Mouse (Mus musculus): ENCODE results near the gene Pdia4. TPM values are rescaled to one million over a fixed set of nuclear protein-coding genes. Genes with fewer than 3 reads are reported as not detected.
"Not testable (repeated sequence)": the region's sequence is repeated elsewhere in the genome, so short reads cannot be mapped to it uniquely, and the experiment has no call there.

The Pdia4 gene
- polyA plus RNA-seq (2015; fragmentation: Nextera tagmentation; extraction: Ambion mirVana): 282 and 324 TPM in 2 replicates

- ATAC-seq (ENCODE audit: low FRiP score, low read depth): peak; percentile 100
- Histone ChIP-seq H3K36me3 (peaks cover 12% of the 10 kb centered on the region), H3K4me2 (replicated peaks) (peak within 1 kb of the TSS; percentile 95), H3K4me3 (peak within 1 kb of the TSS; percentile 82), H3K9ac (peak within 1 kb of the TSS; percentile 93), H3K27me3 (no peaks in the 10 kb centered on the region), H3K4me1 (peaks cover 35% of the 10 kb centered on the region), H3K9me3 (no peaks in the 10 kb centered on the region), H3K27ac (peak within 1 kb of the TSS; percentile 94)
- under 1% methylated on average over 44 of the region's 44 CpGs for WGBS
Observed at GRCm38 (mm10) chr6:47813257-47813878, at the start of gene Pdia4. Gene Pdia4, minus strand, starts transcription at chr6:47813430.

GRCm38 (mm10) chr6:47857729-47858128, 44.5 kb upstream of the Pdia4 start:
- H3K9me3 ChIP-seq; H3K4me2 ChIP-seq (replicated peaks); H3K9ac ChIP-seq; ATAC-seq (ENCODE audit: low FRiP score, low read depth); H3K27ac ChIP-seq; H3K27me3 ChIP-seq; H3K4me3 ChIP-seq; H3K4me1 ChIP-seq: not testable (repeated sequence)
- WGBS: 89% methylated on average over 3 of the region's 3 CpGs
- peaks cover 51% of the 10 kb centered on the region for H3K36me3 ChIP-seq

- H3K36me3 ChIP-seq: peaks cover 47% of the 10 kb centered on the region
- H3K4me2 ChIP-seq (replicated peaks): no peak overlapping the region
- H3K27ac ChIP-seq: no peak overlapping the region
- no peaks in the 10 kb centered on the region for H3K9me3 ChIP-seq
- WGBS: 88% methylated on average over 6 of the region's 6 CpGs
- no peaks in the 10 kb centered on the region for H3K4me1 ChIP-seq
- no peak overlapping the region for H3K4me3 ChIP-seq
- ATAC-seq (ENCODE audit: low FRiP score, low read depth): no peak
- H3K27me3 ChIP-seq: no peaks in the 10 kb centered on the region
- no peak overlapping the region for H3K9ac ChIP-seq
Observed at GRCm38 (mm10) chr6:47857241-47857640, 44.0 kb upstream of the Pdia4 start.

GRCm38 (mm10) chr6:47845779-47846178, 32.5 kb upstream of the Pdia4 start:
- Histone ChIP-seq H3K9ac (no peak overlapping the region), H3K4me3 (no peak overlapping the region), H3K27ac (no peak overlapping the region), H3K27me3 (no peaks in the 10 kb centered on the region), H3K36me3 (peaks cover 20% of the 10 kb centered on the region), H3K4me2 (replicated peaks) (no peak overlapping the region), H3K4me1 (no peaks in the 10 kb centered on the region), H3K9me3 (no peaks in the 10 kb centered on the region)
- ATAC-seq (ENCODE audit: low FRiP score, low read depth): no peak

GRCm38 (mm10) chr6:47842337-47842736, 29.1 kb upstream of the Pdia4 start:
- 94% methylated on average over 1 of the region's 1 CpGs for WGBS
- Histone ChIP-seq H3K4me3 (no peak overlapping the region), H3K4me2 (replicated peaks) (no peak overlapping the region), H3K9me3 (no peaks in the 10 kb centered on the region), H3K9ac (no peak overlapping the region), H3K27ac (no peak overlapping the region), H3K36me3 (peaks cover 29% of the 10 kb centered on the region), H3K4me1 (0 out of 2 replicates have a peak, but pooled peaks cover 6% of the 10 kb centered on the region), H3K27me3 (no peaks in the 10 kb centered on the region)
- ATAC-seq (ENCODE audit: low FRiP score, low read depth): no peak

- WGBS: 91% methylated on average over 2 of the region's 2 CpGs
- no peak for ATAC-seq (ENCODE audit: low FRiP score, low read depth)
- Histone ChIP-seq H3K27ac (no peak overlapping the region), H3K36me3 (peaks cover 29% of the 10 kb centered on the region), H3K27me3 (no peaks in the 10 kb centered on the region), H3K4me3 (no peak overlapping the region), H3K9me3 (no peaks in the 10 kb centered on the region), H3K4me2 (replicated peaks) (no peak overlapping the region), H3K4me1 (0 out of 2 replicates have a peak, but pooled peaks cover 9% of the 10 kb centered on the region), H3K9ac (no peak overlapping the region)
Observed at GRCm38 (mm10) chr6:47841831-47842230, 28.6 kb upstream of the Pdia4 start.

GRCm38 (mm10) chr6:47841077-47841476, 27.8 kb upstream of the Pdia4 start:
- no peaks in the 10 kb centered on the region for H3K27me3 ChIP-seq
- 96% methylated on average over 1 of the region's 1 CpGs for WGBS
- peaks cover 29% of the 10 kb centered on the region for H3K36me3 ChIP-seq
- no peaks in the 10 kb centered on the region for H3K9me3 ChIP-seq
- ATAC-seq (ENCODE audit: low FRiP score, low read depth): no peak
- H3K9ac ChIP-seq: no peak overlapping the region
- no peak overlapping the region for H3K4me3 ChIP-seq
- no peak overlapping the region for H3K4me2 ChIP-seq (replicated peaks)
- H3K27ac ChIP-seq: no peak overlapping the region
- H3K4me1 ChIP-seq: 0 out of 2 replicates have a peak, but pooled peaks cover 11% of the 10 kb centered on the region

- Histone ChIP-seq H3K27ac (no peak overlapping the region), H3K9me3 (no peaks in the 10 kb centered on the region), H3K36me3 (peaks cover 15% of the 10 kb centered on the region), H3K4me3 (no peak overlapping the region), H3K9ac (no peak overlapping the region), H3K4me1 (0 out of 2 replicates have a peak, but pooled peaks cover 11% of the 10 kb centered on the region), H3K27me3 (no peaks in the 10 kb centered on the region), H3K4me2 (replicated peaks) (no peak overlapping the region)
- ATAC-seq (ENCODE audit: low FRiP score, low read depth): no peak
- 84% methylated on average over 2 of the region's 2 CpGs for WGBS
Observed at GRCm38 (mm10) chr6:47837630-47838029, 24.4 kb upstream of the Pdia4 start.

GRCm38 (mm10) chr6:47835984-47836521, 22.8 kb upstream of the Pdia4 start:
- Histone ChIP-seq H3K27me3 (no peaks in the 10 kb centered on the region), H3K4me3 (peak overlapping the region; percentile 97), H3K4me2 (replicated peaks) (peak overlapping the region; percentile 78), H3K27ac (peak overlapping the region; percentile 92), H3K36me3 (peaks cover 12% of the 10 kb centered on the region), H3K9me3 (no peaks in the 10 kb centered on the region), H3K9ac (peak overlapping the region; percentile 96), H3K4me1 (0 out of 2 replicates have a peak, but pooled peaks cover 11% of the 10 kb centered on the region)
- under 1% methylated on average over 49 of the region's 49 CpGs for WGBS
- peak; percentile 60 for ATAC-seq (ENCODE audit: low FRiP score, low read depth)

GRCm38 (mm10) chr6:47835482-47835983, 22.3 kb upstream of the Pdia4 start, which contains the start of gene Zfp398:
Gene Zfp398, plus strand, starts transcription at chr6:47835661.
- Histone ChIP-seq H3K9me3 (no peaks in the 10 kb centered on the region), H3K27ac (peak within 1 kb of the TSS; percentile 92), H3K36me3 (peaks cover 7% of the 10 kb centered on the region), H3K4me1 (peaks cover 15% of the 10 kb centered on the region; the same call in 1 of the 2 replicates), H3K4me2 (replicated peaks) (peak within 1 kb of the TSS; percentile 78), H3K27me3 (no peaks in the 10 kb centered on the region), H3K9ac (peak within 1 kb of the TSS; percentile 96), H3K4me3 (peak within 1 kb of the TSS; percentile 97)
- peak; percentile 96 for ATAC-seq (ENCODE audit: low FRiP score, low read depth)
- under 1% methylated on average over 52 of the region's 52 CpGs for WGBS

- Histone ChIP-seq H3K9ac (no peak overlapping the region), H3K4me3 (no peak overlapping the region), H3K36me3 (no peaks in the 10 kb centered on the region), H3K27ac (no peak overlapping the region), H3K4me1 (peaks cover 20% of the 10 kb centered on the region), H3K27me3 (no peaks in the 10 kb centered on the region), H3K4me2 (replicated peaks) (no peak overlapping the region), H3K9me3 (no peaks in the 10 kb centered on the region)
- no peak for ATAC-seq (ENCODE audit: low FRiP score, low read depth)
- 66% methylated on average over 1 of the region's 1 CpGs for WGBS
Observed at GRCm38 (mm10) chr6:47832220-47832619, 19.0 kb upstream of the Pdia4 start.
